Mouse (Mus musculus): ENCODE data around the gene Fbxo46. TPM values are rescaled to one million over a fixed set of nuclear protein-coding genes. Genes with fewer than 3 reads are reported as not detected.
"Not testable (repeated sequence)": the region's sequence is repeated elsewhere in the genome, so short reads cannot be mapped to it uniquely, and the experiment has no call there.

The Fbxo46 gene
- polyA plus RNA-seq, 1 experiment from 2014 or later, result 16.4 TPM

- not testable (repeated sequence) for ATAC-seq
- peaks cover 14% of the 10 kb centered on the region for H3K36me3 ChIP-seq (ENCODE audit: control insufficient read depth, insufficient read depth, low read length)
These were observed 31.5 kb downstream of the Fbxo46 start for GRCm38 (mm10) chr7:19151121-19151520.

GRCm38 (mm10) chr7:19154796-19155195 is 35.1 kb downstream of the Fbxo46 start:
- H3K9ac ChIP-seq (ENCODE audit: low read depth, low read length), result no peak overlapping the region
- peaks cover 14% of the 10 kb centered on the region for H3K36me3 ChIP-seq (ENCODE audit: control insufficient read depth, insufficient read depth, low read length)
- H3K4me3 ChIP-seq (ENCODE audit: low read length), result no peak overlapping the region
- peaks cover 2% of the 10 kb centered on the region; the same call in 1 of the 2 replicates for H3K27me3 ChIP-seq (replicated peaks; ENCODE audit: control insufficient read depth, insufficient read depth, low read length)
- peaks cover 18% of the 10 kb centered on the region for H3K4me1 ChIP-seq (ENCODE audit: control insufficient read depth, insufficient read depth, low read depth, low read length)
- ATAC-seq, result no peak
- no peak overlapping the region for H3K4me2 ChIP-seq (ENCODE audit: low read length)
- no peak overlapping the region for H3K27ac ChIP-seq (ENCODE audit: low read depth, low read length)
- H3K9me3 ChIP-seq (ENCODE audit: control insufficient read depth, low read length), result no peaks in the 10 kb centered on the region
- WGBS, result 65% methylated on average over 8 of the region's 8 CpGs

More at GRCm38 (mm10) chr7:19151121-19151520, 31.5 kb downstream of the Fbxo46 start:
- not testable (repeated sequence) for H3K27ac ChIP-seq (ENCODE audit: low read depth, low read length); H3K9ac ChIP-seq (ENCODE audit: low read depth, low read length); H3K4me3 ChIP-seq (ENCODE audit: low read length); H3K9me3 ChIP-seq (ENCODE audit: control insufficient read depth, low read length); H3K27me3 ChIP-seq (replicated peaks; ENCODE audit: control insufficient read depth, insufficient read depth, low read length); H3K4me2 ChIP-seq (ENCODE audit: low read length)
- H3K4me1 ChIP-seq (ENCODE audit: control insufficient read depth, insufficient read depth, low read depth, low read length), result peaks cover 16% of the 10 kb centered on the region
- WGBS, result 94% methylated on average over 10 of the region's 10 CpGs

GRCm38 (mm10) chr7:19155825-19156475 is 36.3 kb downstream of the Fbxo46 start:
- Histone ChIP-seq H3K4me3 (ENCODE audit: low read length) (no peak overlapping the region), H3K9ac (ENCODE audit: low read depth, low read length) (no peak overlapping the region), H3K36me3 (ENCODE audit: control insufficient read depth, insufficient read depth, low read length) (peaks cover 14% of the 10 kb centered on the region), H3K4me1 (ENCODE audit: control insufficient read depth, insufficient read depth, low read depth, low read length) (peaks cover 14% of the 10 kb centered on the region), H3K27me3 (replicated peaks; ENCODE audit: control insufficient read depth, insufficient read depth, low read length) (peaks cover 2% of the 10 kb centered on the region; the same call in 1 of the 2 replicates), H3K27ac (ENCODE audit: low read depth, low read length) (no peak overlapping the region), H3K4me2 (ENCODE audit: low read length) (no peak overlapping the region), H3K9me3 (ENCODE audit: control insufficient read depth, low read length) (no peaks in the 10 kb centered on the region)
- ATAC-seq, result no peak
- 62% methylated on average over 13 of the region's 13 CpGs for WGBS

- Histone ChIP-seq H3K27ac (ENCODE audit: low read depth, low read length) (0 out of 2 replicates have a peak overlapping the region, but pooled peaks have one; percentile 19), H3K4me1 (ENCODE audit: control insufficient read depth, insufficient read depth, low read depth, low read length) (peaks cover 13% of the 10 kb centered on the region), H3K4me3 (ENCODE audit: low read length) (peak overlapping the region; percentile 24; the same call in 1 of the 2 replicates), H3K27me3 (replicated peaks; ENCODE audit: control insufficient read depth, insufficient read depth, low read length) (peaks cover 2% of the 10 kb centered on the region; the same call in 1 of the 2 replicates), H3K9ac (ENCODE audit: low read depth, low read length) (peak overlapping the region; percentile 46), H3K36me3 (ENCODE audit: control insufficient read depth, insufficient read depth, low read length) (peaks cover 14% of the 10 kb centered on the region), H3K9me3 (ENCODE audit: control insufficient read depth, low read length) (no peaks in the 10 kb centered on the region), H3K4me2 (ENCODE audit: low read length) (peak overlapping the region; percentile 53)
- ATAC-seq, result peak; percentile 69
- WGBS, result 4% methylated on average over 30 of the region's 30 CpGs
These were observed 37.6 kb downstream of the Fbxo46 start for GRCm38 (mm10) chr7:19157160-19157800.

GRCm38 (mm10) chr7:19158601-19159000 is 38.9 kb downstream of the Fbxo46 start:
- H3K27me3 ChIP-seq (replicated peaks; ENCODE audit: control insufficient read depth, insufficient read depth, low read length), result peaks cover 2% of the 10 kb centered on the region; the same call in 1 of the 2 replicates
- H3K4me3 ChIP-seq (ENCODE audit: low read length), result no peak overlapping the region
- peaks cover 13% of the 10 kb centered on the region for H3K4me1 ChIP-seq (ENCODE audit: control insufficient read depth, insufficient read depth, low read depth, low read length)
- no peaks in the 10 kb centered on the region for H3K9me3 ChIP-seq (ENCODE audit: control insufficient read depth, low read length)
- no peak overlapping the region for H3K9ac ChIP-seq (ENCODE audit: low read depth, low read length)
- peaks cover 6% of the 10 kb centered on the region for H3K36me3 ChIP-seq (ENCODE audit: control insufficient read depth, insufficient read depth, low read length)
- ATAC-seq, result no peak
- 63% methylated on average over 11 of the region's 11 CpGs for WGBS
- H3K27ac ChIP-seq (ENCODE audit: low read depth, low read length), result no peak overlapping the region
- no peak overlapping the region for H3K4me2 ChIP-seq (ENCODE audit: low read length)

GRCm38 (mm10) chr7:19159411-19159810 is 39.8 kb downstream of the Fbxo46 start:
- peaks cover 13% of the 10 kb centered on the region for H3K4me1 ChIP-seq (ENCODE audit: control insufficient read depth, insufficient read depth, low read depth, low read length)
- ATAC-seq, result no peak
- 11% methylated on average over 18 of the region's 18 CpGs for WGBS
- H3K9me3 ChIP-seq (ENCODE audit: control insufficient read depth, low read length), result no peaks in the 10 kb centered on the region
- H3K4me3 ChIP-seq (ENCODE audit: low read length), result peak overlapping the region; percentile 45
- peaks cover 4% of the 10 kb centered on the region for H3K27me3 ChIP-seq (replicated peaks; ENCODE audit: control insufficient read depth, insufficient read depth, low read length)
- no peak overlapping the region for H3K27ac ChIP-seq (ENCODE audit: low read depth, low read length)
- 0 out of 2 replicates have a peak, but pooled peaks cover 2% of the 10 kb centered on the region for H3K36me3 ChIP-seq (ENCODE audit: control insufficient read depth, insufficient read depth, low read length)
- H3K4me2 ChIP-seq (ENCODE audit: low read length), result peak overlapping the region; percentile 66
- peak overlapping the region; percentile 34; the same call in 1 of the 2 replicates for H3K9ac ChIP-seq (ENCODE audit: low read depth, low read length)

GRCm38 (mm10) chr7:19160115-19160514 is 40.5 kb downstream of the Fbxo46 start:
- Histone ChIP-seq H3K4me1 (ENCODE audit: control insufficient read depth, insufficient read depth, low read depth, low read length) (peaks cover 13% of the 10 kb centered on the region), H3K9ac (ENCODE audit: low read depth, low read length) (peak overlapping the region; percentile 64), H3K4me2 (ENCODE audit: low read length) (peak overlapping the region; percentile 66), H3K27ac (ENCODE audit: low read depth, low read length) (no peak overlapping the region), H3K36me3 (ENCODE audit: control insufficient read depth, insufficient read depth, low read length) (no peaks in the 10 kb centered on the region), H3K9me3 (ENCODE audit: control insufficient read depth, low read length) (no peaks in the 10 kb centered on the region), H3K4me3 (ENCODE audit: low read length) (peak overlapping the region; percentile 45), H3K27me3 (replicated peaks; ENCODE audit: control insufficient read depth, insufficient read depth, low read length) (peaks cover 9% of the 10 kb centered on the region)
- ATAC-seq, result peak; percentile 56
- WGBS, result 1% methylated on average over 19 of the region's 20 CpGs

- Histone ChIP-seq H3K9ac (ENCODE audit: low read depth, low read length) (no peak overlapping the region), H3K27me3 (replicated peaks; ENCODE audit: control insufficient read depth, insufficient read depth, low read length) (peaks cover 9% of the 10 kb centered on the region), H3K4me1 (ENCODE audit: control insufficient read depth, insufficient read depth, low read depth, low read length) (peaks cover 16% of the 10 kb centered on the region), H3K4me2 (ENCODE audit: low read length) (no peak overlapping the region), H3K27ac (ENCODE audit: low read depth, low read length) (no peak overlapping the region), H3K36me3 (ENCODE audit: control insufficient read depth, insufficient read depth, low read length) (no peaks in the 10 kb centered on the region), H3K9me3 (ENCODE audit: control insufficient read depth, low read length) (peaks cover 2% of the 10 kb centered on the region; the same call in 1 of the 2 replicates), H3K4me3 (ENCODE audit: low read length) (no peak overlapping the region)
- no peak for ATAC-seq
- WGBS, result 87% methylated on average over 7 of the region's 7 CpGs
These were observed 43.3 kb downstream of the Fbxo46 start for GRCm38 (mm10) chr7:19162928-19163327.

- Histone ChIP-seq H3K27me3 (replicated peaks; ENCODE audit: control insufficient read depth, insufficient read depth, low read length) (peaks cover 9% of the 10 kb centered on the region), H3K36me3 (ENCODE audit: control insufficient read depth, insufficient read depth, low read length) (no peaks in the 10 kb centered on the region), H3K4me3 (ENCODE audit: low read length) (no peak overlapping the region; the same call in 1 of the 2 replicates), H3K27ac (ENCODE audit: low read depth, low read length) (no peak overlapping the region), H3K9me3 (ENCODE audit: control insufficient read depth, low read length) (peaks cover 2% of the 10 kb centered on the region; the same call in 1 of the 2 replicates), H3K4me1 (ENCODE audit: control insufficient read depth, insufficient read depth, low read depth, low read length) (peaks cover 16% of the 10 kb centered on the region), H3K4me2 (ENCODE audit: low read length) (0 out of 2 replicates have a peak overlapping the region, but pooled peaks have one; percentile 1), H3K9ac (ENCODE audit: low read depth, low read length) (no peak overlapping the region)
- ATAC-seq, result no peak
- 28% methylated on average over 12 of the region's 12 CpGs for WGBS
These were observed 44.1 kb downstream of the Fbxo46 start for GRCm38 (mm10) chr7:19163752-19164151.

Data from hindbrain, embryonic 16.5 days (tissue).